Mouse (Mus musculus) heart, embryonic 10.5 days (tissue): Measurements from ENCODE around the gene Spata33. TPM values are rescaled to one million over a fixed set of nuclear protein-coding genes. Genes with fewer than 3 reads are reported as not detected.
"Not testable (repeated sequence)": the region's sequence is repeated elsewhere in the genome, so short reads cannot be mapped to it uniquely, and the experiment has no call there.

Source experiments
- DNase-seq: peaks from one replicate; pipeline ENCODE4 v3.0.0-alpha.2; 2017; ENCODE audit warnings: low spot score
- H3K27ac ChIP-seq: fragments of 300-500 bp; sonication (generic); 2 replicates; pipeline ENCODE4 v1.5.1; 2016; ENCODE audit warnings: mild to moderate bottlenecking
- H3K27me3 ChIP-seq: fragments of 300-500 bp; sonication (generic); 2 replicates; pipeline ENCODE4 v1.6.1; 2016; ENCODE audit warnings: mild to moderate bottlenecking; ENCODE audit not compliant: poor library complexity, insufficient read depth, severe bottlenecking
- H3K36me3 ChIP-seq: fragments of 300-500 bp; sonication (generic); 2 replicates; pipeline ENCODE4 v1.6.1; 2016; ENCODE audit warnings: mild to moderate bottlenecking, moderate library complexity
- H3K4me1 ChIP-seq: fragments of 300-500 bp; sonication (generic); 2 replicates; pipeline ENCODE4 v1.6.1; 2016; ENCODE audit warnings: mild to moderate bottlenecking
- H3K4me3 ChIP-seq: fragments of 300-500 bp; sonication (generic); 2 replicates; pipeline ENCODE4 v1.5.1; 2016; ENCODE audit warnings: mild to moderate bottlenecking, moderate library complexity
- H3K9me3 ChIP-seq: fragments of 300-500 bp; sonication (generic); 2 replicates; pipeline ENCODE4 v1.6.1; 2016; ENCODE audit warnings: mild to moderate bottlenecking, moderate library complexity
- WGBS: fragments of 180-500 bp; shearing (Covaris S2); methylation state at CpG from one replicate; pipeline ENCODE4 v1.1.7; 2016; 5-methylcytosine and 5-hydroxymethylcytosine counted together
- polyA plus RNA-seq: library from polyadenylated mRNA; unstranded; fragments of >200 nt; fragmentation: Nextera tagmentation; extraction: Ambion mirVana; gene quantifications from 2 replicates; pipeline ENCODE4 v1.2.1, GENCODE M21; 2016

The Spata33 gene
- polyA plus RNA-seq, 1 experiment from 2014 or later: 3.5 TPM

DNA sequence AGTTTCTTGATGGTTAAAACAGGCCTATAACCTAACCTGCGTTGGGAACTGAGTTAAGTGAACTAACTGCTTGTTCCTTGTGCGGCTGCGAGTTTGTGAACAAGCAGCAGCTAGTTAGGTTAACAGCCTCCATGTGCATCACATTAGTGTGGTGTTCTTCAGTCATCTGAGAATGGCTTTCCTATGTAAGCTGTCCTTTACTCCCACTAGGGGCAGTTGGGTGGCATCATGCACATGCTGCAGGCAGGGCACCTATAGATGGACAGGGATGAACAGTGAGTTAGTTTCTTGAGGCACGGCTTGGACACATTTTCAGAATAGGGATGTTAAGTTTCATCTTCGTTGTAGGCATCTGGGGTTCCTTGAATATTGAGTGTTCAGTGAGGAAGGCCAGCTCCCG lies 42.5 kb downstream of the Spata33 start:
- H3K27me3 ChIP-seq: no peaks in the 10 kb centered on the region

DNA sequence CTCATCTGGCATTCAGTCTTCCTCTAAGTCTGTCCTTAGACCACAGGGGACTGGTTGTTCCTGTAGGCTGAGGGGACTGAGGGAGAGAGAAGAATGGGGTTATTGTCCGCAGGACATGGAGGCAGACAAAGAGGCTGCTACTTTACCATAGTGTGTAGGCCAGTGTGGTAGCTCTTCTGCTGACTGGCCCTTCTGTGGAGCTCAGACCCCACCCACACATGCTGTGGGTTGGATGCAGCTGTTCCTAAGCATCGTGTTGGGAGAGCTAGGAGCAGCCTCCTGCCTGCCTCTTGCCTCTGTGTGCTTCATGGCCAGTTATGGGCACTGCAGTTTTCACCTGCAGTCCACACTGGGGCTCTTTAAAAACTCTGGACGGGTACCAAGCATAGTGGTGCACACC lies 44.5 kb downstream of the Spata33 start:
- Histone ChIP-seq H3K4me1 (peaks cover 37% of the 10 kb centered on the region), H3K27ac (no peak overlapping the region), H3K9me3 (no peaks in the 10 kb centered on the region), H3K4me3 (no peak overlapping the region), H3K27me3 (no peaks in the 10 kb centered on the region), H3K36me3 (peaks cover 58% of the 10 kb centered on the region)
- no peak for DNase-seq
- 78% methylated on average over 3 of the region's 3 CpGs for WGBS

More for the DNA sequence above, 42.5 kb downstream of the Spata33 start:
- WGBS: 65% methylated on average over 6 of the region's 6 CpGs
- no peaks in the 10 kb centered on the region for H3K9me3 ChIP-seq
- peak overlapping the region; percentile 97 for H3K4me3 ChIP-seq
- DNase-seq: no peak
- peaks cover 65% of the 10 kb centered on the region for H3K36me3 ChIP-seq
- peak overlapping the region; percentile 98; the same call in 1 of the 2 replicates for H3K27ac ChIP-seq
- peaks cover 37% of the 10 kb centered on the region for H3K4me1 ChIP-seq

DNA sequence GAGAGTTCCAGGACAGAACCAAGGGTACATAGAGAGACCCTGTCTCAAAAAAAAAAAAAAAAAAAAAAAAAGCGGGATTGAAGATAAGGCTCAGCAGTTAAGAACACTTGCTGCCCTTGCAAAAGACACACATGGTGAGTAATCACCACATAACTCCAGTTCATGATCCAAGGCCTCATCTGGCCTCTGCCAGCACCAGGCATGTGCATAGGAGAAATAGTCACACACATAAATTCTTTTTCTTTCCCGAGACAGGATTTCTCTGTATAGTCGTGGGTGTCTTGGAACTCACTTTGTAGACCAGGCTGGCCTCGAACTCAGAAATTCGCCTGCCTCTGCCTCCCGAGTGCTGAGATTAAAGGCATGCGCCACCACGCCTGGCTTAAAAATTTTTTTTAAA lies 45.0 kb downstream of the Spata33 start:
- H3K27ac ChIP-seq, DNase-seq, H3K9me3 ChIP-seq, H3K27me3 ChIP-seq, H3K4me3 ChIP-seq: not testable (repeated sequence)
- H3K36me3 ChIP-seq: peaks cover 61% of the 10 kb centered on the region
- peaks cover 34% of the 10 kb centered on the region for H3K4me1 ChIP-seq
- WGBS: 90% methylated on average over 8 of the region's 8 CpGs

DNA sequence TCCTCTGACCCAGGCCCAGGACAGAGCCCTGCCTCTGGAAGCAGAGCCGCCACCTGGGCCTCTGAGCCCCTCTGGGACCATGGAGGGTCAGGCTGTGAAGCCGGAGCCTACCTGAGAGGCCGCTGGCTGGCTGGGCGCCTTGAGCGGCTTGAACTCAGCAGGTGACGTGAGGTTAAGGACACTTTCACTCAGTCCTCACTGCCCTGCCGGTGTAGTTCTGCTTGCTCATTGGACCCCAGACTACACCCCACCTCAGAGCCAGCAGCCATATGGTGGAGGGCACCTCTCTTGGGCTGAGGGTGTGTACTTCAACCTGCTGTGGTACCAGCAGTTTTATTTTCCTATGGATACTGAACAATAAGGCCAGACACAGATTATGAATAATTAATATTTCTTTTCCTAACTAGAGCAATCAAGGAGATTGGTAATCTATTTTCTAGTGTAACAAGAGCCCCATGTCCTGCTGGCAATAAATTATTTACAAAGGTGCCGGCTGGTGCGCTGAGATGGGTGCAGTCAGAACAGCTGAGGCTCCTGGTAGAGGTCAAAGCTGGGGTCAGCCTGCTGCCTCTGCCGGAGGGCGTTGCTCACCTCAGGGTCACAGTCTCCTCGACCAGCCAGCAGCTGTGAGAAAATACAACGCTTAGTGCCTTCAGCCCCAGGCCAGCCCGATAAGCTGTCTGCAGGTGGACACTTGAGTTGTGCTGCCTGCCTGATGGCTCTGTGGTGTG lies 55.5 kb downstream of the Spata33 start:
- 82% methylated on average over 14 of the region's 14 CpGs for WGBS
- H3K9me3 ChIP-seq: no peaks in the 10 kb centered on the region
- H3K27me3 ChIP-seq: no peaks in the 10 kb centered on the region
- no peak for DNase-seq
- peaks cover 90% of the 10 kb centered on the region for H3K36me3 ChIP-seq
- no peak overlapping the region for H3K27ac ChIP-seq
- peaks cover 13% of the 10 kb centered on the region; the same call in 1 of the 2 replicates for H3K4me1 ChIP-seq
- no peak overlapping the region for H3K4me3 ChIP-seq

GRCm38 (mm10) chr8:123271147-123271546 lies 58.5 kb downstream of the Spata33 start:
- peaks cover 13% of the 10 kb centered on the region; the same call in 1 of the 2 replicates for H3K4me1 ChIP-seq
- WGBS: 88% methylated on average over 10 of the region's 10 CpGs
- H3K9me3 ChIP-seq: no peaks in the 10 kb centered on the region
- H3K27me3 ChIP-seq: no peaks in the 10 kb centered on the region
- no peak overlapping the region for H3K4me3 ChIP-seq
- no peak overlapping the region for H3K27ac ChIP-seq
- DNase-seq: no peak
- H3K36me3 ChIP-seq: peaks cover 86% of the 10 kb centered on the region

Other genes with a start within 250 kb of the Spata33 start
- gene Ankrd11, start 170.6 kb upstream of the Spata33 start, polyA plus RNA-seq: 32.9 TPM in 2 replicates
- 57.4 and 63.0 TPM in 2 replicates for gene Spg7, start 149.9 kb upstream of the Spata33 start, polyA plus RNA-seq
- gene Rpl13, start 110.5 kb upstream of the Spata33 start, polyA plus RNA-seq: 1,165 and 1,266 TPM in 2 replicates
- gene Cpne7, start 95.5 kb upstream of the Spata33 start, polyA plus RNA-seq: 0.76 and 1.5 TPM in 2 replicates
- 9.3 and 12.3 TPM in 2 replicates for gene Sult5a1, start 54.5 kb upstream of the Spata33 start, polyA plus RNA-seq
- gene Dpep1, start 26.6 kb upstream of the Spata33 start, polyA plus RNA-seq: 1.9 and 5.2 TPM in 2 replicates
- gene Chmp1a, start 69 bp upstream of the Spata33 start, polyA plus RNA-seq: 120 and 123 TPM in 2 replicates
- gene Cdk10, start 12.0 kb downstream of the Spata33 start, polyA plus RNA-seq: 27.0 and 31.2 TPM in 2 replicates
- gene Spata2l, start 23.4 kb downstream of the Spata33 start, polyA plus RNA-seq: 2.2 and 2.6 TPM in 2 replicates
- gene Zfp276, start 41.4 kb downstream of the Spata33 start, polyA plus RNA-seq: 17.8 and 21.4 TPM in 2 replicates
- gene Vps9d1, start 41.5 kb downstream of the Spata33 start, polyA plus RNA-seq: 19.7 and 20.6 TPM in 2 replicates
- 28.9 and 31.5 TPM in 2 replicates for gene Fanca, start 105.7 kb downstream of the Spata33 start, polyA plus RNA-seq
- gene Spire2, start 119.9 kb downstream of the Spata33 start, polyA plus RNA-seq: 4.4 TPM in 2 replicates
- 153 and 172 TPM in 2 replicates for gene Tcf25, start 160.9 kb downstream of the Spata33 start, polyA plus RNA-seq
- gene Mc1r, start 194.3 kb downstream of the Spata33 start, polyA plus RNA-seq: not detected in 2 replicates
- gene Tubb3, start 198.6 kb downstream of the Spata33 start, polyA plus RNA-seq: 10.5 and 15.8 TPM in 2 replicates
- gene Def8, start 210.7 kb downstream of the Spata33 start, polyA plus RNA-seq: 36.4 and 38.6 TPM in 2 replicates